ENCODE assay signal across 8 mouse cellular contexts in genomic region chr7:130265319-130266165, GRCm38 (mm10).
DNase-seq lines count a peak whose midpoint lies in the region; ATAC-seq and TF ChIP-seq lines count a peak whose summit lies in the region.

No protein-coding gene starts in this region.

- peak in 1 of 2 experiments; percentile 21 for DNase-seq in cerebellum, adult 2 months
- no peak for DNase-seq in cerebellum, adult 18-20 months
- DNase-seq in adrenal gland, adult 18-20 months (ENCODE audit: low spot score in 2 of 2): peak; percentile 41 to 53
- DNase-seq in frontal cortex, postnatal 25 days (ENCODE audit: low spot score in 2 of 2): peak; percentile 25 to 41
- no peak for DNase-seq in liver, embryonic 13.5 days

- WGBS in cerebellum, adult 2 months: under 1% methylated on average over 58 of the region's 58 CpGs
- WGBS in intestine, postnatal 0 days: under 1% methylated on average over 58 of the region's 58 CpGs
- WGBS in liver, embryonic 13.5 days (ENCODE audit: insufficient replicate concordance): 2% methylated on average over 57 of the region's 58 CpGs
- under 1% methylated on average over 58 of the region's 58 CpGs for WGBS in olfactory bulb, adult 2 months

- H3K4me2 ChIP-seq in intestine, postnatal 0 days (replicated peaks; ENCODE audit: low read depth): peak overlapping the region; percentile 90
- peak overlapping the region; percentile 53 for H3K4me2 ChIP-seq in liver, embryonic 13.5 days

- peak; percentile 47 for ATAC-seq in intestine, postnatal 0 days
- ATAC-seq in liver, embryonic 13.5 days (ENCODE audit: low read depth): peak; percentile 10
- no peak for ATAC-seq in CD4-positive, CD25-positive, alpha-beta regulatory T cell, adult 4 months

- peak overlapping the region; percentile 36 for H3K4me3 ChIP-seq in cerebellum, adult 2 months (replicated peaks; ENCODE audit: insufficient read depth, low read depth, low read length)
- peak overlapping the region; percentile 65 for H3K4me3 ChIP-seq in intestine, postnatal 0 days (ENCODE audit: low read depth, low read length)
- peak overlapping the region; percentile 60 for H3K4me3 ChIP-seq in liver, embryonic 13.5 days (replicated peaks)
- H3K4me3 ChIP-seq in olfactory bulb, adult 2 months (ENCODE audit: insufficient read depth, low read depth, low read length): peak overlapping the region; percentile 66

- peak overlapping the region; percentile 52 for H3K9ac ChIP-seq in intestine, postnatal 0 days (ENCODE audit: low read depth, low read length)
- peak overlapping the region; percentile 59 for H3K9ac ChIP-seq in liver, embryonic 13.5 days

- TF ChIP-seq CTCF in cerebellum, adult 2 months (IDR thresholded peaks at IDR 0.05; ENCODE audit: borderline replicate concordance, insufficient read depth, low read depth, low read length): no peak
- TF ChIP-seq CTCF in intestine, postnatal 0 days (IDR thresholded peaks at IDR 0.05; ENCODE audit: low read depth): no peak
- TF ChIP-seq CTCF in olfactory bulb, adult 2 months (IDR thresholded peaks at IDR 0.05; ENCODE audit: insufficient read depth, low read depth, low read length): no peak

- H3K27ac ChIP-seq in cerebellum, adult 2 months (ENCODE audit: insufficient read depth, low read length): peak overlapping the region; percentile 7; the same call in 1 of the 2 replicates
- peak overlapping the region; percentile 68 for H3K27ac ChIP-seq in intestine, postnatal 0 days (ENCODE audit: low read depth, low read length)
- H3K27ac ChIP-seq in liver, embryonic 13.5 days: no peak overlapping the region; the same call in 1 of the 2 replicates
- peak overlapping the region; percentile 91 for H3K27ac ChIP-seq in olfactory bulb, adult 2 months (ENCODE audit: insufficient read depth, low read depth, low read length)

- no peaks in the 10 kb centered on the region for H3K9me3 ChIP-seq in intestine, postnatal 0 days (ENCODE audit: control insufficient read depth)
- H3K9me3 ChIP-seq in liver, embryonic 13.5 days (replicated peaks): no peaks in the 10 kb centered on the region

- TF ChIP-seq POLR2A in cerebellum, adult 2 months (IDR thresholded peaks at IDR 0.05; ENCODE audit: borderline replicate concordance, insufficient read depth, low read length): no peak
- TF ChIP-seq POLR2A in olfactory bulb, adult 2 months (IDR thresholded peaks at IDR 0.05; ENCODE audit: insufficient read depth, low read depth, low read length): no peak

- peaks cover 2% of the 10 kb centered on the region; the same call in 1 of the 2 replicates for H3K27me3 ChIP-seq in cerebellum, adult 2 months (ENCODE audit: control insufficient read depth, insufficient read depth, low read length)
- no peaks in the 10 kb centered on the region for H3K27me3 ChIP-seq in intestine, postnatal 0 days (replicated peaks; ENCODE audit: control insufficient read depth, insufficient read depth, low read length)
- peaks cover 73% of the 10 kb centered on the region for H3K27me3 ChIP-seq in liver, embryonic 13.5 days

- H3K4me1 ChIP-seq in cerebellum, adult 2 months (ENCODE audit: control insufficient read depth, insufficient read depth, low read length): no peaks in the 10 kb centered on the region; the same call in 1 of the 2 replicates
- 0 out of 2 replicates have a peak, but pooled peaks cover 2% of the 10 kb centered on the region for H3K4me1 ChIP-seq in intestine, postnatal 0 days (replicated peaks; ENCODE audit: control insufficient read depth, insufficient read depth, low read length)
- no peaks in the 10 kb centered on the region for H3K4me1 ChIP-seq in liver, embryonic 13.5 days (replicated peaks)
- peaks cover 18% of the 10 kb centered on the region for H3K4me1 ChIP-seq in olfactory bulb, adult 2 months (ENCODE audit: control insufficient read depth, insufficient read depth, low read length)

- no peaks in the 10 kb centered on the region; the same call in 1 of the 2 replicates for H3K36me3 ChIP-seq in intestine, postnatal 0 days (ENCODE audit: control insufficient read depth, insufficient read depth)
- H3K36me3 ChIP-seq in liver, embryonic 13.5 days: no peaks in the 10 kb centered on the region

Comparison
In these comparisons a context has a peak if more than half of its experiments do, and no peak if none do; other contexts are left out.
1. DNase-seq: peak in adrenal gland, adult 18-20 months (2 of 2) and frontal cortex, postnatal 25 days (2 of 2); none in cerebellum, adult 18-20 months (0 of 2) and liver, embryonic 13.5 days (single experiment).
2. Peak in every context shown above with its lines, with median percentiles within 50 percentile points of each other: H3K4me3 ChIP-seq.